Mouse (Mus musculus) layer of hippocampus, postnatal 14 days (tissue): ENCODE data around the gene Rnaseh2c. TPM values are rescaled to one million over a fixed set of nuclear protein-coding genes. Genes with fewer than 3 reads are reported as not detected.

ENCODE experiments used
- DNase-seq, 2 experiments: peaks; one replicate each; pipeline ENCODE4 v3.0.0; 2021 to 2022; ENCODE audit warnings: low spot score in 2 of 2, mixed read lengths in 1 of 2
- long read RNA-seq, 2 experiments: library from polyadenylated mRNA; stranded (forward); transcript quantifications; one replicate each; pipeline ENCODE4 v2.0.0; 2021
- total RNA-seq, 2 experiments: library from RNA; stranded (reverse); gene quantifications; 2 replicates each; pipeline ENCODE4 v1.2.3; 2021

Rnaseh2c gene
- 10 to 100 TPM; 84.4 to 90.5 TPM for total RNA-seq
- long read RNA-seq, experiment 1, transcript Rnaseh2c-201 (4 exons, 1,126 nt), result major isoform, 14 of 16 reads
- long read RNA-seq, experiment 1, partial matches to known transcripts, result 0 of 16 reads
- long read RNA-seq, experiment 1, other reads (novel, unspliced or antisense), result 2 of 16 reads
- long read RNA-seq, experiment 2, transcript Rnaseh2c-201 (4 exons, 1,126 nt), result major isoform, 19 of 24 reads
- long read RNA-seq, experiment 2, partial matches to known transcripts, result 0 of 24 reads
- long read RNA-seq, experiment 2, other reads (novel, unspliced or antisense), result 5 of 24 reads

DNA sequence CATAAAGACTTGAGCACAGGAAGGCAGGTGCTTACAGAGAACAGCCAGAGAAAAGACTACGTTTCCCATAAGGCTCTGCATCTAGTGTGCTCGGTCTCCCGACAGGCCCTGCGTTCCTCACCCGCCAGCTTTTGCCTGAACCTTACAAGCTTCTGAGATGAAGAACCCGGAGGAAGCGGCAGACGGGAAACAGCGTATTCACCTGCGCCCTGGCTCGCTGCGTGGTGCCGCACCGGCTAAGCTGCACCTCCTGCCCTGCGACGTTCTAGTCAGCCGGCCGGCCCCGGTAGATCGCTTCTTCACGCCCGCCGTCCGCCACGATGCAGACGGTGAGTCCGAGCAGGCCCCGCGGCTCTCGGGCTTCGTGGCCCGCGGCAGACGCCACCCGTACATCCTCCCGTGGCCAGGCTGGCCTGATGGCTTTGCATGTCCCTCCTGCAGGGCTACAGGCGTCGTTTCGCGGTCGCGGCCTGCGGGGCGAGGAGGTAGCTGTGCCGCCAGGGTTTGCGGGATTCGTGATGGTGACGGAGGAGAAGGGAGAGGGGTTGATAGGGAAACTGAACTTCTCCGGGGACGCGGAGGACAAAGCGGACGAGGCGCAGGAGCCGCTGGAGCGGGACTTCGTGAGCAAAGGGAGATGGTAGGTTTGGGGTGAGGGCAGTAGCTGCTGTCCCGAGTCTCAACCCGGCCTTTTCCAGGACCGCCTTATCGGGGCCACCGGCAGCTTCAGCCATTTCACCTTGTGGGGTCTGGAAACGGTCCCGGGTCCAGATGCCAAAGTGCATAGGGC is at the start of gene Rnaseh2c:
Gene Rnaseh2c (plus strand): TSS at position 122 of the 790 bp plus-strand sequence.
- DNase-seq, result peak; percentile 74 to 85

DNA sequence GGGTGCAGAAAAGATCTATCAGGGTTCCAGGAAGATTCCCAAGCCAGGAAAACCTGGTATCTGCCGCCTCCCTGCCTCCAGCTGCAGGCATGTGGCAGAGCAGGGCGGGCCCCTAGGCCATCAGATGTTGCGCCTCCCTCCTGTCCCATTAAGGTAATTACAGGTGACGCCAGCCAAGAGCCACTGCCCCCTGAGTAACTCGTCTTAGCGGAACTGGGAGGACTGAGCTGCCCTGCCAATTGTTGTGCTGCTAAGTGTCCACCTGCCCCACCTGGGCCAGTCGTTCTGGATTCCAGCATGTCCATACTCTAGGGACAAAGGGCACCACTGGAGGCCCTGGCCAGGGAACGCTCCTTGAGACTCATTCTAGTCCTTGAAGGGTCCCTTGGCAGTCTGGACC is 47.9 kb upstream of the Rnaseh2c start:
- no peak for DNase-seq

DNA sequence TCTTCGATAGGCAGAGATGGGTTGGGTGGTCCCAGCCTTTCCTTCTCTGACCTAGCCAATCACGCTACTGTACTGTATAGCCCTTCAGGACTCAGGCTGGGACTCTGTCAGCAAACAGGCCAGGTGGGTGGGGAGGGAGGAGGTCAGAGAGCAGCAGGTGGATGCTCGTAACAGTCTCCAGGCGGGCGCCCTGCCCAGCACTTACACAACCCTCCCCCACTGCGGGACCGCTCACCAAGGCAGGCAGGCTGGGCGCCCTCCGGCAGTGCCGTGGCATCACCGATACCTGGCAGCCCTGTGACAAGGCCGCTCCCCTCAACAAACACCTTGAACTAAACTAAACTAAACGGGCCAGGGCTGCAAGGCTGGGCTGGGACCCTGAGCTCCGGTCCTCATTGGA is 47.5 kb upstream of the Rnaseh2c start:
- no peak for DNase-seq

DNA sequence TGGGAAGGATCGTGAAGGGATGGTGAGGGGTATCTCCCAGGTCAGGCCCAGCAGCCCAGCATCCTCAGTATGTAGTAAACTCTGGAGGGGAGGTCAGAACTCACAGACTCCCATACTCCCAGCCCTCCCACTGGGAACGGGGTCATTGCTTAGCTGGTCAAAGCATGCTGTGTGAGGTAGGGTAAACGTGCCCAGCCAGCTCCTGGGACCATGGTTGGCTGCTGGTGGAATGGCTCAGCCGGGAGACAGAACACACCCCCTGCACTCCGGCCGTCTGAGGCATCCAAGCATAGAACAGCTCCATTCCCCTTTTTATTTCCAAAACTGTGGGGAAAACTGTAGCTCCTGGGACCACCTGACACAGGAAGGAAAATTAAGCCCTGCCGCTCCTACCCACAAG is 43.5 kb upstream of the Rnaseh2c start:
- DNase-seq, result no peak

DNA sequence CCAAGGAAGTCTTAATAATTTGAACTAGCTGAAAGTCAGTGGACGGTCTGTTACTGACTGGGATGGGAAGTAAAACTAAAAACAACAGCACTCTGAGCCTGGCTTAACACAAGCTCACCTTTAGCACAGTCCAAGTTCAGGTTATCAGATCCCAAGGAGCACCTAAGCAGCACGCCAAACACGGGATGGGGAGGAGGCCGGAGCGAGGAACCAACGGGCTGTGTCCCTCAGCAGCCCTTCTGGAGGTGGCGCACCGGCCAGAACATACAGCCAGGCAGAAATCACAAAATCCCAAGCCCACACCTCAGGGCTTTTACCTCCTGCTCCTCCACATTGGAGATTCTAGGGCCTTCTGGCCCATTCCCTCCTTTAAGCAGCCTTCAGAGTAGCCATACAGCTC is 42.9 kb upstream of the Rnaseh2c start:
- no peak for DNase-seq

DNA sequence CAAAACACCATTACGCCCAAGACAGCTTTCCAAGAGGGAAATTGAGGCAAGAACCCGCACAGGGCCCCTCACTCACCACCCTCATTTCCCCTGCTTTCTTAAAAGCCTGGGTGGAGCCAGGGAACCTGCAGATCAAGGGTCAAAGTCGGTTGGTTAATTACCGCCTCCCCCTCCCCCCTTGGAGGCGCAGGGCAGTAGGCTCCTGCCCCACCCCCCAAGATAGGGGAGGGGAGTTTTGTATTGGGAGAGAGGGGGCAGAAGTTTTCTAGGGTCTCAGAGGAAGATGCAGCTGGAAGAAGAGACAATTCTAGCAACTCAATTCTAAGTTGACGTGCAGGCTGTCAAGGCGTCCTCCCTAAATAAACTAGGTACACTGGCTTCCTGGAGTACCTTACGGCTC is 42.4 kb upstream of the Rnaseh2c start:
- no peak for DNase-seq

DNA sequence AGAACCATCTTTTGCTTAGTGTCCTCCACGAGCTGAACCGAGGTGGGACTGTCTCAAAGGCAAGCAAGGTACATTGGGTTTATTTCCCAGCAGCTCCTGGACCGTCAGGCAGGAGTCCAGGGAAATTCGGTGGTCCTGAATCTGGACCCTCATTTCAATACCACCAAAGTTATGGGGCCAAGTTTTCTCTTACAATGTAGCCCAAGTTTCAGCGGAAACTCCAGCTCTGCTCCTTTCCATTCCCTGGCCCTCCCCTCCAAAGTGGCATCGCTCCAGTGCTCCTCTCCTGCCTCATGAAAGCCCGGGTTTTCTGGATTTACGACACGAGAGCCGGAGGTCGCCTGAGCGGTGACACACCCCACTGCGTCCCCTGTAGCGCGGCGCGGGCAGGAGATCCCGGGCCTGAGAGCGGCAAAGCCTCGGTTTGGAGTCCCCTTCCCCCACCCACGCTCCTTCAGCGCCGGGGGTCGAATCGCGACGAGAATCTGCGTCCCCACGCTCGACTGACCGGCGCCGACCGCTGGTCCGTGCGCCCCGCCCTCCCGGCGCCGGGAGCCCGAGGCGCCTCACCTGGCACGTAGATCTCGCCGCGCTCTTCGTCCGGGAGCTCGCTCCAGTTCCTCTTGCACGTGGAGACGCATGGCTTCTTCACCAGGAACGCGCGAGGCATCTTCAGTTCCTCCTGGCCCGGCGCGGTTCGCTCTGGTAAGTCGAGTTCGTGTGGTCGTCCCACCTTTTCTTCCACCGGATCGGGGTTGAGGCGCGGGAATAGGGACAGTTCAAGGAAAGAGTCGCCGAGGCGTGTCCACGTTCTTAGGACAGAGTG is 41.8 kb upstream of the Rnaseh2c start:
- no peak for DNase-seq

DNA sequence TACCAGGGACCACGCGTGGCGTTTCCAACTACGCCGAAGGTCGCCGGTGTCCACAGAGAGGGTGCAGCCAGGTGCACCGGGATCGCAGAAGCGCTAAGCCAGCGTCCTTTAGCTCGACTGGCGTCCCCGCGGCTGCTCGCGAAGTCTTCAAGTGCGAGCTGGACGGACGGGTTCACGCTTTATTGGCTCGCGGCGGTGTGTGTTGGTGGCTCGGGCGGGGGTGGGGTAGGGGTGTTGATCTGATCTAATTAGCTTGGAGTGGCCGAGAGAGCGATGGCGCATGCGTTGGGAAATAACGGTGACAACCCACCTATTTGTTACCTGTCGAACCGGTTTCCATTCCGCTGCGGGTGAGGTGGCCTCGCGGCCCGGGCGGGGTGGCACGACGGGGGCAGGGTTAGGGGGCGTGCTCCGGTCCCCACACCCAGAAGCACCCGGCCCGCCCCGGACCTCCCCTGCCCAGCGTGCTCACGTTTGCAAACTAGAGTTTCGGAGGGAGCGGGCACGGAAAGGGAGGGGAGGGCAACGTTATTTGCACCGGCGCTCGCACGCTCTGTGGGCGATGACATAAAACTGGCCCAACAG is 41.1 kb upstream of the Rnaseh2c start, which contains the start of gene Ovol1:
Gene Ovol1 (minus strand): TSS at position 190 of the 585 bp plus-strand sequence.
- no peak for DNase-seq

DNA sequence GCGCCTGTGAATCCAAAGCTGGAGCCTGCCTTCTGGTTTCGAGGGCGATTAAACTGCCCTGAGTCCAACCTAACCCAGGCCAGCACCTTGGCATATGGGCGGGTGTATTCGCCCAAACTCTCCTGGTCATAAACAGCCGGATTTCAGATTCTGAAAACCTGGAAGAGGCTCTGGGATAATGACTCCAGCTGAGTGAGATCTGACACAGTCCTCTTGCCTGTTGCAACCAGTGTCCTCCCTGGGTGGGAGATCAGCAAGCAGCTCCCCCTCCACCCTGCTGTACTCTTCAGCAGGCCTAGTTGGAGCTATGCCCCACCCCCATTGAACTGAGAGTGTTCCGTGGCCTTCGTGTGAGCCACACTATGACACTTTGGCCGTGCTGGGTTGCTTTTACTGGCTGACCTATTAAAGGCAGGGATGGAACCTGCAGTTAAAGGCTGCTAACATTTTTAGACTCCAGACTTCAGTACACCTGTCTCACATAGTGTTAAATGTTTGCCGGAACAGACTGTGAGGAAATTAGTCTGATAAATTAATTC is 40.4 kb upstream of the Rnaseh2c start:
- DNase-seq, result no peak

DNA sequence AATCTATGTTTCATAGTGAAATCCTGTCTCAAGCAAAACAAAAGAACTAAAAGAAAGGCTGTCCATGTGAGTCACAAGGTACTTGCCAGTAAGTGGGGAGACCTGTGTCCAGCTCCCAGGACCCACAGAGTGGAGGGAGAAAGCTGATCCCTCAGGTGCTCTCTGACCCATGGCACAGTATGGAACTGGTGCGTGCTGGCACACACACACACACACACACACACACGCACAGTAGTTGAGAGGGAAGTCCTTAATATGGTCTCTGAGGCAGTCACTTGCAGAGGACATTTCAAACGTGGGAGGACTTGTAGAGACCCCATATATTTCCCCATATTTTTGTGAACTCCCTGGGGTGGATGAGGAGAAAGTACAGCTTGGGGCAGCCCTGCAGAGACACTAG is 39.8 kb upstream of the Rnaseh2c start:
- DNase-seq, result no peak

DNA sequence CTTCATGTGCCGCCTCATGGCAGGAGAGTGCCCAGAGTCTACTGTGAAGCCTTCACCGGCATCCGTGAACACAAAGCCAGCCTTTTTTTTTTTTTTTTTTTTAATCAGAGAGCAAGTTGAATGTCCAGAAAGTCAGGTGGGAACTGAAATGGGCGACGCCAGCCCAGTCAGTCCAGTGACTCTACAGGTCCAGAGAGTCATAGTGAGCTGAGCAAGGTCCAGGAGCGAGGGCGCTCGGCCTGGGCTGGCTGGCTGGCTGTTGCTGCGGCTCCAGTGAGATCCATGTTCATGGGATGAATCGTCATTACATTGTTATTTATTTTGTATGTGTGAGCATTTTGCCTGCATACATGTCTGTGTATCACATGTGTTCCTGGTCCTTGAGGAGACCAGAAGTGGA is 38.9 kb upstream of the Rnaseh2c start:
- DNase-seq, result no peak

DNA sequence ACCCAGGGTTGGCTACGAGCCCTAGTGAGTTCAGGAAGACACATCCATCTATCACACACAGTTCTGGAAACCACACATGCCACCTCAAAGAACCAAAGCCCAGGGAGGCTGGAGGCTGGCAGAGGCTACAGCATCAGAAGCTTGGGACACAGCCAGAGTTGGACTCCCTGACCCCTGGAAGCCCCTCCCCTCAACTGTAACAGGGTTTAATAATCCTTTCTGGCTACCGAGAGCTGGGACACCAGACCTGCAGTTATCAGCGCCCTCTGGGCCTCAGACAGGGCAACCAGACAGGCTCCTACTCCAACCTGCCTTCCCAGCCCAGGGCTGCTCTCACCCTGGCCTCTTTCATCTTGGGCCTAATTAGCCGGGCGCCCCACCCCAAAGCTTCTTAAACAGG is 35.4 kb upstream of the Rnaseh2c start:
- DNase-seq, result no peak

DNA sequence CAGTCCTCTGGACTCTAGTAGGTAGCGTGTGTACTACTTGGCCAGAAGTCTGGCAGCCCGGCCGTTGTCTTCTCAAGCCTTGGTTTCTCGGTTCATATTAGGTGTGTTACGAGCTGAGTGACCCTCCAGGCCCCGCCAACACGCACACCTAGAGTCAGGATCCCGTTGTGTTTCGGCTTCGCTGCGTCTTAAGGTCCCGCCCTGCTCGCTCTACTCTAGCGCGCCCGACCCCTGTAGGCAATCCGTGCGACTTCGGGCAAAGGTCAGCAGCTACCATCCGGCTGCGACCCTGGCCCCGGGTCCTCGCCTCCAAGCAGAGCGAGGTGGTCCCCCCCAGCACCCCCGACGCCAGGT is 34.5 kb upstream of the Rnaseh2c start:
- DNase-seq, result no peak

DNA sequence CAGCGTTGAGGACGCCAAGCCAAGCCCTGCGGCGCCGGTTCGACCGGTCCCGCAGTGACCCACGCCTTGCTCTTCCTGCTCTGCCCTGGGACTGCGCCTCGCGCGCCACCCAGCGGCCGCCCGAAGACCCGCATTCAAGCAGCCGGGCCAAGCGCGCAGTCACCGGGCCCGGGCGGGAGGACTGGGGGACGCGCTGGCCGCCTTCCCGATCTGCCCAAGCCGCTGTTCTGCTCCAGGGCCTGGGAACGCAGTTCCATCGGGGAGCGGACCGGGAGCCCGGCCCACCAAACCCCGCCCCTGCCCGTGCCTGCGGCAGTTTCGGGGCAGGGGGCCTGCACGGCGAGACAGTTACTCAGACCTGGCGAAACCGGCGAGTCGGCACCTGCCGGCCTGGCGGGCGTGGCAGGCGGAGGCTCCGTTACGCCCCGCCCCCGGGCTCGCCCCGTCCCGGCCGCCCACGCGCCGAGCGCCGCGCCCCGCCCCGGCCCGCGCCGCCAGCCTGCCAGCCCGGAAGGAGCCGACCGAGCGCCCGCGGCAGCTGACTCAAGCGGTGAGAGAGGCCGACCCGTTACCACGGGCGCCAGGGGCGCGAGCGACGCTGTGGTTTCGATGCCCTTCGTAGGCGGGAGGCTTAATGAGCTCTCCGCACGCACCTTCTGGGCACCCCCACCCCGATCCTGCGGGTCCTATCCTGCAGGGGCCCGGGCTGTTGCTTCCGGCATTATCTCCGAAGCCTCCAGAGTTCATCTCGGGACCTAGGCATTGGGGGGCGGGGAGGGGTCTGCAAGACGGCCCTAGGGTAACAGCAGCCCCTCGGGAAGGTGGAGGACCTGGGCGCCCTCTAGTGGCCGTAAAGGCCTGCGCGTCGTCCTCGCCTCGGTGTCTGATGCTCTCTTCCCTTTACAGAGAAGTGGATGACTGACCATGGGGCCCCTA is 33.9 kb upstream of the Rnaseh2c start, which contains the start of gene Ap5b1:
Gene Ap5b1 (plus strand): TSS at position 492 of the 936 bp plus-strand sequence.
- peak; percentile 87 to 93 for DNase-seq

DNA sequence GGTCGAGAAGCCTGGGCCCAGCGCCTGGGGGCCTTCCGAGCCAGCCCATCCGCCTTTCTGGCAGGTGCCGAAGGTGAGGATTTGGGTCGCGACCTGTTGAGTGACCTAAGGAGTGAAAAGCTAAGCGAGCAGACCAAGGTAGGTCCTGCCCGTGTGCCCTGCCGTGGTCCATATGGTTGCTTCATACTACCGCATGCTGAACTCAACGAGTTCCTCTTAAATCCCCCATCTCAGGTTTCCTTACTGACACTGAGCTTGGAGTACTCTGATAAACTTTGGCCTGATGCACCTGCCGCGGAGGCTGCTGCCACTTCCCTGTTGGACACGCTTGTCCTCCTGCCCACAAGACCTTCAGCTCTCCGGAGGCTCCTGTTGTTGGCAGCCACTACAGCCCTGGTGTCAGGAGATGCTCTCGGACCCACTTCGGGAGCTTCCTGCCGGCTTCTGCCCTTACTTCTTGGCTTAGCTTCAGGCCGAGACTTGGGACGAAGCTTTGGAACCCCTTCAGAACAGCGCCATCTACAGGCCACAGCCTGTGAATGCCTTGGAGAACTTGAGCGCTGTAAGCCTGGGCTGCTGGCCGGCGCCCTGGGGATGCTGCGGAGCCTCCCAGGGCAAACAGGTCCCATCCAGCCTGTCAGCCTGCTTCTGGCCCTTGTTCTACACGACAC is 33.1 kb upstream of the Rnaseh2c start:
- DNase-seq, result peak; percentile 79 to 80

DNA sequence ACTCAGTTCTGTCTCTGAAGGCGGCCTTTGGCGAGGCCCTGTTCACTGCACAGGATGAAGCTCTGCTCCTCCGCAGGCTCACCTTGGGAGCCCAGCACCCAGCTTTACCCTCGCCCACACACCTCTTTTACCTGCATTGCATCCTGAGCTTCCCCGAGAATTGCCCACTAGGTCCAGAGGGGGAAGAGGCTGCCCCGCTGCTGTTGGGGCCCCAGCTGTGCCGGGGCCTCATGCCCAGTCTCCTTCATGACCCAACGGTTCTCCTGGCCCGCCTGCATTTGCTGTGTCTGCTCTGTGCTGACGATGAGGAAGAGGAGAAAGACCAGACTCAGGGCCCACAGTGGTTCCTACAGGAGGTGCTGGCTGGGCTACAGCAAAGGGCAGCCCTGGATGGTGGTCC is 32.2 kb upstream of the Rnaseh2c start:
- no peak for DNase-seq

DNA sequence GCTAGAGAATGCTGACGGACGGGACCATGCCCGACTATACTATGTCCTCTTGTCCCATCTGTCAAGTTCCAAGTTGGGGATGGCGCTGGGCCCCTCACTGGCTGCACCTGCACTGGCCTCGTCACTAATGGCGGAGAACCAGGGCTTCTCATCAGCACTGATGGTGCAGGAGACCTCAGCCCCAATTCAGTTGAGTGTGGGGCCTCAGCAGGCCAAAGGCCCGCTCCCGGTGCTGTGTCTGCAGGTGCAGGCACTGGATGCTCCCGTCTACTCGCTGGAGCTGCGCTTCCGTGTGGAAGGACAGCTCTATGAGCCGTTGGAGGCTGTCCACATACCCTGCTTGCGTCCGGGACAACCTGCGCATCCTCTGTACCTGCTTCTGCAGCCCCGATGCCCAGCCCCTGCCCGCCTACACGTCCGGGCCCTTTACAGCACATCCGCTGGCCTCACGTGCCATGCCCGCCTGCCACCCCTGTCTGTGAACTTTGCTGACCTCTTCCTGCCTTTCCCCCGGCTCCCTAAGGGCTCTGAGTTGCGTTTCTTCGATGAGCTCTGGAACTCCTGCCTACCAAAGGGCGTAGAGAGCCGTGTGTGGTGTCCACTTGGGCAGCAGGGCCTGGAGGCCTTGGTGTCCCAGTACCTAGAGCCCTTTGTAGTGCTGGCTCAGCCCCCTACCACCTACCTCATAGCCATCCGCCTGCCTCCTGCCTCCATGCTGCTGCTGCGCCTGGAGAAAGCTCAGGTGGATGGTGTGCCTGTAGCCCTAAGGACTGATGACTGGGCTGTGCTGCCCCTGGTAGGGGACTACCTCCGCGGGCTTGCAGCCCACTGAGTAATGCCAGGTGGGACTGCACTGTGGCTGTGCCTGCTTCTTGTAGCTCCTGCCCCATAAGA is 31.1 kb upstream of the Rnaseh2c start:
- no peak for DNase-seq

DNA sequence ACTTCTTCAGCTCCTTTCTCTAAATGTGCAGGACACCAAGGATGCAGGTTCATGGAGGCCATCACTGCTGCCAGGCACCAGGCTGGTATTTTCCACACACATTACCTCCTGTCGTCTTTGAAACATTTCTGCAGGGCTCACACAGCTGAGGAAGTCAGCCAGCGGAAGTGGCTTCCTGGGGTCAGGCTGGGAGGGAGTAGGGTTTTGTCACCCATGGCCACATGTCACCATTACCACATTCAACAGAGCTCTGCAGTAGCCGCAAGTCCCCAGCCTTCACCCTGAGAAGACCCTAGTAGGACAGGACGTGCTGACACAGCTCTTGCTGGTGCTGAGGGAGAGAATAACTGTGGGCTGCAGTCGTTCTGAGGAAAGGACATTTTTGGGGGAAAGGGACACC is 29.8 kb upstream of the Rnaseh2c start:
- DNase-seq, result no peak
